Mouse (Mus musculus) embryo, embryonic 10.5 days (tissue): ENCODE measurements around the gene Lst1.
A peak's percentile ranks its signal among the peaks of the same experiment; 100 is the strongest.

Experiments used
- DNase-seq: peaks from one replicate; pipeline ENCODE4 v3.0.0-alpha.2; 2015; ENCODE audit warnings: low spot score

The Lst1 gene

GRCm38 (mm10) chr17:35209785-35210535 lies 21.7 kb upstream of the Lst1 start:
- DNase-seq: no peak

DNA sequence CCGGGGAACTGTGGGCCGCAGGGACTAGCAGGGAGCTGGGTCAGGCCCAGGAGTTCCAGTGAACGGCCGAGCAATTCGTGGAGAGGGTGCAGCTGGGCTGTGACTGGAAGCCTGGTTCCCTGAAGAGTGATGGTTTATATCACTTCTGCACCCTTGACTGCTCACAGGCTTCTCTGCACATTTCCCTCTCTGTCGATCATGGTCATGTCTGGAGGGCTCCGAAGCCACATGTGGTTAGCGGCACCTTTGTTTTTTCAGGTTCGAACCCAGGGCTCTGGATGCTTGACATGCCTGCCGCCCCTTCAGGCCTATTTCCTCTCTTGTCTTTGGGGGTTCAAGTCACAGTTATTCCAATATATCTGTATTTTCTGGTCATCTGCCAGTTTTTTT lies 17.1 kb upstream of the Lst1 start:
- no peak for DNase-seq

DNA sequence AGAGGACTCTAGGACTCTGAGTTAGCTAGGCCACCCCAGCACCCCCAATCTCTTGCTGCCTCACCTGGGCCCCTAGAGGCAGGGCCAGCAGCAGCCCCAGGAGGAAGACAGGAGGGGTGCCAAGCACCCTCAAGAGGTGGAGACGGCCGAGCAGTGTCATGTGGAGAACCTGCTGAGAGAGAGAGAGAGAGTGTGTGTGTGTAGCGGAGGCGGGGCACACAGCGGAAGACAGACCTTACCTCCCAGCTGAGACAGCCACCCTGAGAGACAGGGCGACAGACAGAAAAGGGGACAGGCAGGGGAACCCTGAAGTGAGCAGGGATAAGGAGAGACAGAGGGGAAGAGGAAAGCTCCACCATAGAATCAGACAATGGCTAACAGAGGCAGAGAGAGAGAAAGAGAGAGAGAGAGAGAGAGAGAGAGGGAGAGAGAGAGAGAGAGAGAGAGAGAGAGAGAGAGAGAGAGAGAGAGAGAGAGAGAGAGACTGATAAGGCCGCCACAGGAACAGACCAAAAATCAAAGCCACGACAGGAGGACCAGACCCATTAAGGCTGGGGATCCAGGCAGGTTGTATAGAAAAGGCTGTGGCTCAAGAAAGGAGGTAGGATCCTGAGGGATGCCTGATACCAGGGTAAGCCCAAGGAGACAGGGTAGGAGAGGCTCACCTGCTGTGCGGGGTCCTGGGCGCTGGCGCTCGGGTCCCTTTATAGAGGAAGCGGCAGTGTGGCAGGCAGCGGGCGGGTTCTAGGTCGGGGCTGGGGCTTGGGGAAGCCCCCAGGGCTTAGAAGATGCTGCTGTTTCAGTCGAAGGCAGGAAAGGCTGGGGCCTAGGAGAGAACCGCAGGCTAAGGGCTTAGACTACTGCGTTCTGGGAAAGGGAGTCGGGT lies 16.5 kb upstream of the Lst1 start, which contains the start of gene Lta:
TSS of gene Lta (minus strand) at position 858 of the 886 bp plus-strand sequence.
- no peak for DNase-seq

- no peak for DNase-seq
Observed at GRCm38 (mm10) chr17:35202442-35202841, 14.2 kb upstream of the Lst1 start.

DNA sequence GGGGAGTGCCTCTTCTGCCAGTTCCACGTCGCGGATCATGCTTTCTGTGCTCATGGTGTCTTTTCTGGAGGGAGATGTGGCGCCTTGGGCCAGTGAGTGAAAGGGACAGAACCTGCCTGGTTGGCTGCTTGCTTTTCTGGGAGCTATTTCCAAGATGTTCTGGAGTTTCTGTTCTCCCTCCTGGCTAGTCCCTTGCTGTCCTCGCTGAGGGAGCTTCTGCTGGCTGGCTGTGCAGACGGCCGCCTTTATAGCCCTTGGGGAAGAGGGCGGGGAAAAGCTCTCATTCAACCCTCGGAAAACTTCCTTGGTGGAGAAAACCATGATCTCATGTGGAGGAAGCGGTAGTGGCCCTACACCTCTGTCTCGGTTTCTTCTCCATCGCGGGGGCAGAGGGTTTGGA lies 13.5 kb upstream of the Lst1 start, which contains the start of gene Tnf:
TSS of gene Tnf (minus strand) at position 221 of the 400 bp plus-strand sequence.
- DNase-seq: no peak

GRCm38 (mm10) chr17:35201128-35201527 lies 12.9 kb upstream of the Lst1 start:
- DNase-seq: no peak

GRCm38 (mm10) chr17:35200398-35200797 lies 12.2 kb upstream of the Lst1 start:
- no peak for DNase-seq

DNA sequence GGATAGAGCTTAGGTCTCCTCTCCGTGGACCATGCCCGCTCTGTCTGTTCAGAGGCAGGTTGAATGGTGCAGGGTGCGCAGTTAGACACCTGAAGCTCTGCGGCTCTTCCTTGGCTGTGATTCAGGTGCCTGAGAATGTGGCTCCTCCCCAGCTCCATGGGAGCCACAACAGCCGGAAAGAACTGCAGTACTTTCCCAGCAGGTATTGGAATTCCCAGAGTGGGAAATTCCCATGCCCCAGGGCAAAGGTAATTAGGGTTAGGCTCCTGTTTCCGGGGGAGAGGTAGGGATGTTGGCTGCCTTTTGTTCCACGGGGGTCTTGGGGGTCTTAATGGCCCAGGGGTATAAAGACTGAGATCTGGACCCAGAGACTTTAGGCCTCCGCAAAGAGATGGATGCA lies 10.7 kb upstream of the Lst1 start:
- DNase-seq: no peak

GRCm38 (mm10) chr17:35198029-35198428 lies 9.8 kb upstream of the Lst1 start:
- DNase-seq: no peak

GRCm38 (mm10) chr17:35197126-35197525 lies 8.9 kb upstream of the Lst1 start:
- no peak for DNase-seq

DNA sequence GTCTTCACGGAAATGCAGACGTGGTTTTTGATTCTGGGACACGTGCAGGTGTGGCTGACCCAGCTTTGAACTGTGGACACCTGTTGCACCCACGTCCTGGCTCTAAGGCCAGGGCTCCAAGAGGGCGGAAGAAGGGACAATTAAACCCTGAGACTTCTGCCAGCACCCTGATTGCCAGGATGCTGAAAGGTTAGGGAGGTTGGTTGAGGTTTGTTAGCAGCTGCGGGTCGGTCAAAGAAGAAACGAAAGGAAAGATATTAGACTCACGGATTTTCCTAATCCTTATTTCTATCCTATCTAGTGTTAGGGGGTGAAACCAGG lies 8.0 kb upstream of the Lst1 start:
- no peak for DNase-seq

DNA sequence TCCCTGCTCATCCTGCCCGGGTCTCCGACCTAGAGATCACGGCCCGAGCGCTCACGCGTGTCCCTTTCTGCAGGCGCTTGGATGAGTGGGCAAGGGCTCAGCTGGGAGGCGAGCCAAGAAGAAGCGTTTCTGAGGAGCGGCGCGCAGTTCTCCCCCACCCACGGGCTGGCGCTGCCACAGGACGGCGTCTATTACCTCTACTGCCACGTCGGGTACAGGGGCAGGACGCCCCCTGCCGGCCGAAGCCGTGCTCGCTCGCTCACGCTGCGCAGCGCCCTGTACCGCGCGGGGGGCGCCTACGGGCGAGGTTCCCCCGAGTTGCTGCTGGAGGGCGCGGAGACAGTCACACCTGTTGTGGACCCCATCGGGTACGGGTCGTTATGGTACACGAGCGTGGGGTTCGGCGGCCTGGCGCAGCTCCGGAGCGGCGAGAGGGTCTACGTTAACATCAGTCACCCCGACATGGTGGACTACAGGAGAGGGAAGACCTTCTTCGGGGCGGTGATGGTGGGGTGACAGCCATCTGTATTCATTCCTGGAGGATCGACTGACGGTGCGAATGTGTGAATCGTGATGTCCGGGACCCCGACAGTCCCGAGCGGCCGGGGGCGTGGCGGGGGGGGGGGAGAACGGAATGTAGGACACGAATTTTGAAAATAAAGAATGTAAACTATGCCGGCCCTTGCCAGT lies 7.5 kb upstream of the Lst1 start:
- DNase-seq: peak; percentile 79

DNA sequence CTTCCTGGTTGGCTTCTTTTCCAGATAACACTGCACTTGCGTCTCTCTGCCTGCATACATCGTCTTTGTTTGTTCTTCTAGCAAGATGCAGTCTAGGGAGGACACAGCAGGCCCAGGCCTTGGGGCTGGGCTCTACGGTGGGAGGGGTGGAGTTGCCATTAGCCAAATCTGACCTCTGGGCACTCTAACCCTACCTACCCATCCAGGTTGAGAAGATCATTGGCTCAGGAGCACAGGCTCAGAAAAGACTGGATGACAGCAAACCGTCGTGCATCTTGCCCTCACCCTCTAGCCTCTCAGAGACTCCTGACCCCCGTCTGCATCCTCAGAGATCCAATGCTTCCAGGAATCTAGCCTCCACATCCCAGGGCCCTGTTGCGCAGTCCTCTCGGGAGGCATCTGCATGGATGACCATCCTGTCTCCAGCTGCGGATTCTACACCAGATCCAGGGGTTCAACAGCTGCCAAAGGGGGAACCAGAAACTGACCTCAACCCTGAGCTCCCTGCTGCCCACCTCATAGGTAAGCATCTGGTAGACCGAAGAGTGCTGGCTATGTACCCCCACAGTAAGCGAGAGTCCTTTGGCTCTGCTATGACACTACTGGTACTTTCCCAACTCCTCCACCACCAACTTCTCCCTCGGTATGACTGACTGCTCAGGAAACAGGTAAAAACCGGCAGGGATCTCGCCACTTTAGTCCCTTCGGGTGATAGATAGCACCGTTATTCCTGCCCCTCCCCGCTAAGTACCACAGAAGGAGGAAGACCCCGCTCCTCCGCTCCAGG lies 6.8 kb upstream of the Lst1 start:
- no peak for DNase-seq

DNA sequence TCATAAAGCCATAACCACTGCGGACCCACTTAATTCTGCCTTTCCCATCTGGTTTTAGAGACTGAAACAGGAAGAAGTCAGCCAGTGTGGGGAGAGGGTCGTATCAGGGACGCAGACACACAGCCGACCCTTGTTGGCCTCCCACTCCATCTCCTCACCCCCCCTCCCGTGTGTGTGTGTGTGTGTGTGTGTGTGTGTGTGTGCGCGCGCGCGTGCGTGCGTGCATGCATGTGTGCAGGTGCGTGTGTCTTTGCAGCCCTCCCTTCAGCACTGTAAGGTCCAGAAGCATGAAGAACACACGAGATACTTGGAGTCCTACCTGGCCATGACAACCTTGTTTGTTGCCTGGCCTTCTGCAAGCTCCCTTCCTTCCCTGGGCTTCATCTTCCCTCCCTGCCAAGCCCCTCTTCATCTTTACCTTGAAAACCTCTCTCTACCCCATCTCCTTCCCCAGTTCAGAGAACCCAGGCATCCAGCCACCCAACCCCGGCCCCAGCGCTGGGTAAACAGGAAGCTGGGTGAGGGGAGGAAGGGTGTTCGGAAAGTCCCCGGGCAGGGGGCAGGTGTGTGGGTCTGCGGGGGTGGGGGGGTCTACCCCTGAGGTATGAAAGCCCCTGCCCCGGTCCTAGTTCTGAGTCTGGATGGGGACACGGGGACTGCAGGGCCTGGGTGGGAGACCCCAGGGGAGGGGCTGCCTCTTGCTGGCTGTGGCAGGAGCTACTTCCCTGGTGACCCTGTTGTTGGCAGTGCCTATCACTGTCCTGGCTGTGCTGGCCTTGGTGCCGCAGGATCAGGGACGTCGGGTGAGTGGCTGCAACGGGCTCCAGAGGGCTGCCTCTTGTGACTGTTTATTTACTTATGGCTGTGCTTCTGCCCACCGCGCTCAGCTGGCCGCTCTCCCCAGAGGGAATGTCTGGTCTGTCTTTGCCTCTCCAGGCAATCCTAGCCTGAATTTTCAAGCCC lies 5.9 kb upstream of the Lst1 start, which contains the start of gene Ltb:
TSS of gene Ltb (plus strand) at position 559 of the 963 bp plus-strand sequence.
- DNase-seq: no peak

DNA sequence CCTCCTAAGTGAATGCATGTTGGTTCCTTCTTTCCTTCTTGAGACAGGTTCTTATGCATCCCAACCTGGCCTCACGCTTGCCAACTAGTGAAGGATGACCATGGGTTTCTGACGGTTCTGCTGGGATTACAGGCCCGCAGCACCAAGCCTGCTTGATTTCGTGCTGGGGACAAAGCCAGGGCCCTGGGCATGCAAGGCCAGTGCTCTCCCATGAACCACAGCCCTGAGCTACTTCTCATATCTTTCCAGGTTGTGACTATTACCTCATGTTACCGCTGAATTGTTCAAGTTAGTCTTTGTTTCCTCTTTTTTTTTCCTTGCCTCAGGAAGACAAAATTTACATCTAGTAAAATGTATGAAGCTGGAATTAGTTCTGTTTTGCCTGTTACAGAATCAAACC lies 4.7 kb upstream of the Lst1 start:
- DNase-seq: no peak

- DNase-seq: no peak
Observed at GRCm38 (mm10) chr17:35191723-35192122, 3.5 kb upstream of the Lst1 start.

DNA sequence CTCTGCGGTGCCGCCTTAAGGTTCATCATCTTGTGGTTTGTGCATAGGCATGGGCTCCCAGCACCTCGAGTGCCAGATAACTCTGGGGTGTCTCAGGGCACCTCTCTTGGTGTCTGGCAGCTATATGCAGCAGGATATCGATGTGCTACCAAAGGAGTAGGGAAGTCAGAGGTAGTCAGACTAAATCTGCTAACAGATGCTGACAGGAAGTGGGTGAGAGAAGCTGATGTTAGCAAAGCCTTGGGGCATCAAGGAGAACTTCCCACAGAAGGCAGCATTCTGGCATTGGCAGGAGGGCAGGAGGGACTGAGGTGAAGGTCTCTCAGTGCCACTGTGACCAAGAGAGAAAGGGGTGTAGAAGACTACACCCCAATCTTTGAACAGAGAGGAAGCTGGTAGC lies 1.9 kb upstream of the Lst1 start:
- DNase-seq: no peak

- DNase-seq: no peak
Observed at GRCm38 (mm10) chr17:35189186-35189585, 947 bp upstream of the Lst1 start.

DNA sequence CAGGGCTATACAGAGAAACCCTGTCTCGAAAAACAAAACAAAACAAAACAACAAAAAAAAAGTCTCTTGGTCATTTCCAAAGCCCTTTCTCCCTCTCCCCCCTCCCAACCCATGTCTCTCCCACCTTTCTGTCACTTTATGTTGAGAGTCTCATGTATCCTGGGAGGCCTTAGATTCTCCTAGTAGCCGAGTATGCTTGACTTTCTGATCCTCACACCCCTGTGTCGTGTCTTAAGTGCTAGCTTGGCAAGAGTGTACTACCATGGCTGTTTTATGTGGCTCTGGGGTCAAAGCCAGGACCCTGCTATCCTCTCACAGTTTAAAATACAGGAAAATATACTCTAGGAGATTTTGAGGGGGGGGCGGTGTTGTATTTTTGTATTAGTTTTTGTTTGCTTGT lies 894 bp downstream of the Lst1 start:
- DNase-seq: no peak

DNA sequence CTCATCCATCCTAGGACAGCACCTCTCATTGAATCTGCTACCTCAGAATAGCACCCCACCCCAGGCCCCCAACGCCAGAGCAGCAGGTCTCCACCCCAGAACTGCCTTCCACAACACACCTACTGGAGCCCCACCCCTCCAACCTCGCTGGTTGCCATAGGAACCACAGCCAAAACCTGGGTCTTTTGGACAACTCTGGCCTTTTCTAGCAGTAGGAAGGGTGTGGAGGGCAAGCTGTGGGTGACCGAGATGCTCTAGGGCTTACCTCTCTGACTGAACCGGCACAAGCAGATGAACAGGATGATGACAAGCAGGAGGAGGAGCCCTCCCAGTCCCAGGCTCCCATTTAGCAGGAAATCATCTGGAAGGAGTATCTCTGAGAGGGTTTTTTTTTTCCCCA lies 1.6 kb downstream of the Lst1 start:
- peak; percentile 68 for DNase-seq
